Mouse (Mus musculus) testis, adult 2 months (tissue): ENCODE measurements around the gene Pgpep1. TPM values are rescaled to one million over a fixed set of nuclear protein-coding genes. Genes with fewer than 3 reads are reported as not detected.

ENCODE experiments used
- H3K27ac ChIP-seq: fragments of 200-500 bp; 2 replicates; pipeline ENCODE4 v1.5.1; 2012; ENCODE audit warnings: low read depth, low read length; ENCODE audit not compliant: control insufficient read depth, insufficient read depth
- H3K27me3 ChIP-seq: fragments of 200-500 bp; 2 replicates; pipeline ENCODE4 v1.6.1; 2012; ENCODE audit warnings: mild to moderate bottlenecking, low read length, moderate library complexity; ENCODE audit not compliant: control insufficient read depth, insufficient read depth
- H3K36me3 ChIP-seq: fragments of 200-500 bp; 2 replicates; pipeline ENCODE4 v1.6.1; 2012; ENCODE audit warnings: mild to moderate bottlenecking, low read length; ENCODE audit not compliant: control insufficient read depth, insufficient read depth
- H3K4me1 ChIP-seq: fragments of 200-500 bp; 2 replicates; pipeline ENCODE4 v1.6.1; 2012; ENCODE audit warnings: low read length; ENCODE audit not compliant: control insufficient read depth, insufficient read depth
- H3K4me3 ChIP-seq: fragments of 200-500 bp; 2 replicates; pipeline ENCODE4 v1.5.1; 2012; ENCODE audit warnings: low read depth, mild to moderate bottlenecking, low read length, moderate library complexity, mixed read lengths; ENCODE audit not compliant: control insufficient read depth
- CTCF ChIP-seq: fragments of 200-500 bp; IDR thresholded peaks from 2 replicates; pipeline ENCODE4 v1.5.1; 2012; ENCODE audit warnings: low read depth, mild to moderate bottlenecking, inconsistent platforms, low read length, moderate library complexity; ENCODE audit not compliant: control insufficient read depth, insufficient read depth, insufficient replicate concordance
- POLR2A ChIP-seq: fragments of 200-500 bp; IDR thresholded peaks from 2 replicates; pipeline ENCODE4 v1.6.1; 2012; ENCODE audit warnings: low read depth, mild to moderate bottlenecking, inconsistent platforms, low read length, moderate library complexity; ENCODE audit not compliant: control insufficient read depth
- polyA plus RNA-seq: library from polyadenylated mRNA; depleted of rRNA; stranded (reverse); fragments of >200 nt; gene quantifications from 2 replicates; pipeline ENCODE4 v1.2.3, GENCODE M21; 2012

Pgpep1 gene
- polyA plus RNA-seq, 1 experiment = 3.7 TPM

- no peak overlapping the region for H3K4me3 ChIP-seq
- TF ChIP-seq CTCF = peak; percentile 68; the same call in 1 of the 2 replicates
- TF ChIP-seq POLR2A = no peak
- no peaks in the 10 kb centered on the region for H3K36me3 ChIP-seq
- H3K27me3 ChIP-seq = no peaks in the 10 kb centered on the region
- no peak overlapping the region for H3K27ac ChIP-seq
- H3K4me1 ChIP-seq = no peaks in the 10 kb centered on the region; the same call in none of the 2 replicates
Observed at GRCm38 (mm10) chr8:70653226-70653625, 7.0 kb downstream of the Pgpep1 start.

- H3K27ac ChIP-seq = no peak overlapping the region
- H3K4me1 ChIP-seq = peaks cover 3% of the 10 kb centered on the region
- H3K4me3 ChIP-seq = no peak overlapping the region
- no peaks in the 10 kb centered on the region for H3K27me3 ChIP-seq
- H3K36me3 ChIP-seq = no peaks in the 10 kb centered on the region
- no peak for TF ChIP-seq POLR2A
- no peak for TF ChIP-seq CTCF
Observed at GRCm38 (mm10) chr8:70650351-70650750, 9.8 kb downstream of the Pgpep1 start.

- peaks cover 3% of the 10 kb centered on the region for H3K4me1 ChIP-seq
- H3K36me3 ChIP-seq = no peaks in the 10 kb centered on the region
- no peaks in the 10 kb centered on the region for H3K27me3 ChIP-seq
- no peak overlapping the region for H3K27ac ChIP-seq
- no peak overlapping the region for H3K4me3 ChIP-seq
- no peak for TF ChIP-seq CTCF
- TF ChIP-seq POLR2A = no peak
Observed at GRCm38 (mm10) chr8:70649324-70649723, 10.9 kb downstream of the Pgpep1 start.

- H3K27me3 ChIP-seq = no peaks in the 10 kb centered on the region
- peaks cover 3% of the 10 kb centered on the region for H3K4me1 ChIP-seq
- TF ChIP-seq CTCF = no peak
- no peak for TF ChIP-seq POLR2A
- H3K36me3 ChIP-seq = no peaks in the 10 kb centered on the region
- no peak overlapping the region for H3K4me3 ChIP-seq
- no peak overlapping the region for H3K27ac ChIP-seq
Observed at GRCm38 (mm10) chr8:70648921-70649320, 11.3 kb downstream of the Pgpep1 start.

GRCm38 (mm10) chr8:70648164-70648442 is 12.1 kb downstream of the Pgpep1 start:
- Histone ChIP-seq H3K27ac (no peak overlapping the region), H3K4me1 (peaks cover 3% of the 10 kb centered on the region), H3K36me3 (no peaks in the 10 kb centered on the region), H3K4me3 (no peak overlapping the region), H3K27me3 (no peaks in the 10 kb centered on the region)
- no peak for TF ChIP-seq CTCF
- TF ChIP-seq POLR2A = no peak

GRCm38 (mm10) chr8:70647343-70648163 is 12.6 kb downstream of the Pgpep1 start:
- TF ChIP-seq CTCF (no peak), POLR2A (no peak)
- H3K27me3 ChIP-seq = no peaks in the 10 kb centered on the region
- no peak overlapping the region for H3K27ac ChIP-seq
- H3K4me3 ChIP-seq = no peak overlapping the region
- no peaks in the 10 kb centered on the region for H3K36me3 ChIP-seq
- peaks cover 3% of the 10 kb centered on the region for H3K4me1 ChIP-seq

- no peak for TF ChIP-seq POLR2A
- no peak overlapping the region for H3K4me3 ChIP-seq
- peaks cover 3% of the 10 kb centered on the region for H3K4me1 ChIP-seq
- no peaks in the 10 kb centered on the region for H3K36me3 ChIP-seq
- no peak overlapping the region for H3K27ac ChIP-seq
- no peaks in the 10 kb centered on the region for H3K27me3 ChIP-seq
Observed at GRCm38 (mm10) chr8:70646775-70647174, 13.4 kb downstream of the Pgpep1 start.
